Mouse (Mus musculus) colon, adult 2 months (tissue): ENCODE data around the gene Ralgps1. TPM values are rescaled to one million over a fixed set of nuclear protein-coding genes. Genes with fewer than 3 reads are reported as not detected.

Experiments used
- polyA plus RNA-seq: library from polyadenylated mRNA; depleted of rRNA; stranded (reverse); fragments of >200 nt; gene quantifications from 2 replicates; pipeline ENCODE4 v1.2.3, GENCODE M21; 2012; rRNA removed

The Ralgps1 gene
- 5.7 and 6.4 TPM in 2 replicates for polyA plus RNA-seq

GRCm38 (mm10) chr2:33370777-33371647 lies at the start of gene Ralgps1:
TSS of gene Ralgps1 (minus strand) at chr2:33371486.

GRCm38 (mm10) chr2:33215700-33216509 lies 155.4 kb downstream of the Ralgps1 start, which contains the start of gene Angptl2:
TSS of gene Angptl2 (plus strand) at chr2:33216069.

GRCm38 (mm10) chr2:33131500-33132092 lies 239.7 kb downstream of the Ralgps1 start, which contains the start of gene Garnl3:
TSS of gene Garnl3 (minus strand) at chr2:33131654.

Other genes with a start within 250 kb of the Ralgps1 start
- gene Garnl3, start 239.8 kb downstream of the Ralgps1 start, polyA plus RNA-seq = 3.8 and 5.4 TPM in 2 replicates
- gene Angptl2, start 155.4 kb downstream of the Ralgps1 start, polyA plus RNA-seq = 60.3 and 66.1 TPM in 2 replicates
- gene Zbtb34, start 59.8 kb upstream of the Ralgps1 start, polyA plus RNA-seq = 5.6 TPM in 2 replicates
- 8.4 and 10.1 TPM in 2 replicates for gene Zbtb43, start 97.1 kb upstream of the Ralgps1 start, polyA plus RNA-seq